Mouse (Mus musculus): ENCODE results near the gene Hdac7. TPM values are rescaled to one million over a fixed set of nuclear protein-coding genes. Genes with fewer than 3 reads are reported as not detected.
"Not testable (repeated sequence)": the region's sequence is repeated elsewhere in the genome, so short reads cannot be mapped to it uniquely, and the experiment has no call there.

The Hdac7 gene
- total RNA-seq (2021) = 10 to 100 TPM; 26.9 to 37.1 TPM

DNA sequence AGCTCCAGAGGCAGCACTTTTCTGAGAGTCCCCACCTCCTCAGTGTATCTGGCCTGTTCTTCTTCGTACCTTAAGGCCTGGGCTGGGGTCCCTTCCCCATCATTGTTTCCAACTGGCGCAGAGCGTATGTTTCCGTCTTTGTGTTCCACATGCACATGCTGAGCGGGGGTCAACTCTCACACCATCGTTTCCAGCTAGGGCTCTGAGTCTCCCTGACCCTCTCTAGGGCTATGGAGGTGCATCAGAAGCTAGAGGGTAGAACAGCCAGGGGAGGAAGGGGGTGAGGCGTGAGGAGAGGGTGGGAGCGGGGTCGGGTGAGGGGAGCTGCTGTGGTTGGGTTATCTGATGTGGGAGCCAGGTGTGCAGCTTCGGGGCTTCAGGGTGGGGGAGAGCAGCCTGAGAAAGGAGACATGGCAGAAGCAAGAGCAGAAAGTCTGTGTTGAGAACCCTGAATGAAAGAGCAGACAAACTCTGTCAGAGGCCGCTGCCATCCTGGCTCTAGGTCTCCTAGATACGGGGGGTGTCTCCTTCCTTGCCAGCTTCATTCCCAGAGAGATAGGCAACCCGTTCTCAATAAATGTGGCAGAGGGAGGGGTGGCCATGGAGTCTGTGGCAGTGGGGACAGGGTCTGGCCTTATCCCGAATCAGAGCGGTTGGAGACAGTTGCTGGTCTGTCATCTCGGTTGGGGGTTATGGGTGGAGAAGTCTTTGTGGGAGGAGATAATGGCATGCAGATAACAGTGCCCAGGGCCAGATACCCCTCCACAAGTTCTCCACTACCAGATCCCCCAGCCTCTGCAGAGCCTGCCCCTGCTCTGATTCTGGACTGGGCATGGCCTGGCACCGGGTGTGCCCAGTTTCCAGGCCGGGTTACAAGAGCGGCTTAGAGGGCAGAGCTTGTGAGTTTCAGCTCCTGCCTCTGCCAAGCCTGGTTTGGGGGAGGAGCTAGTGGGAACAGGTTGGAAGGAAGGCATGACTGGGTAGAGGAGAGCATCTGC, at the start of gene Hdac7:
Hdac7 (minus strand) TSS at position 466 of the 998 bp plus-strand sequence.
- intact Hi-C loops (cut with DNase I) = no loop called here
- DNase-seq = no peak

DNA sequence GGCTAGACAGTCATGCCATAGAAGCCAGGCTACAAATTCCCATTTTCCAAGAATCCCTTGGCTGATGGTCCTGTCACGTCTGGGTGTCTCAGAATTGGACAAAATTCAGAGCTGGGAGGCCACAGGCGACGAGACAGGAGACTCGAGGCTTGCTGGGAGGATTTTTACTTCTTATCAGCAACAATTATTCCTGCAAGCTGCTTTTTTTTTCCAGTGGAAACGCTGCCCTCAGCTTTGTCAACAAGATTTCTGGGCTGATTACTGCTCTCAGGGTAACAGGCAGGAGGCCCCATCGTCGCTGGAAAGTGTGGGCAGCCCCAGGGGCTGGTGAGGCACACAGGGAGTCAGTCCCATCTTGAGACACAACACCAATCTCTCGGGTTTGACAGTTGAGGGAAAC, 48.2 kb upstream of the Hdac7 start:
- intact Hi-C loops (cut with DNase I) = no loop called here
- DNase-seq = no peak

DNA sequence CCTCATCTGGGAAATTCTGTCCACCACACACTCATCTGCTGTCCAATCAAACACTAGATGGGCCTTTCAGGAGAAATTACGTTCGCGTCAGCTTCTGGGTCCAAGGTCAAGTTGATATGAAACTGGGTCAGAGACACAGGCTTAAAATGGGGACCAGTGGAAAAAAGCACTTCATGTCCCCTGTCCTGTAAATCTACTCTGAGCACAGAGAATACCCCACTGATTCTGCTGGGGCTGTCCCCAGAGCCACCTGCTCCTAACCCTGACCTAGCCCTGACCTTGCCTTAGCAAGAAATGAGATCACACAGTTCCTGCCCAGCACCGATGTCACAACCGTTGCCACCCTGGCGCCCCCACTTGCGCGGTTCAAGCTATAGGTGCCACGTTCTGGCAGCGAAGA, 46.1 kb upstream of the Hdac7 start:
- no peak for DNase-seq
- intact Hi-C loops (cut with DNase I) = no loop called here

DNA sequence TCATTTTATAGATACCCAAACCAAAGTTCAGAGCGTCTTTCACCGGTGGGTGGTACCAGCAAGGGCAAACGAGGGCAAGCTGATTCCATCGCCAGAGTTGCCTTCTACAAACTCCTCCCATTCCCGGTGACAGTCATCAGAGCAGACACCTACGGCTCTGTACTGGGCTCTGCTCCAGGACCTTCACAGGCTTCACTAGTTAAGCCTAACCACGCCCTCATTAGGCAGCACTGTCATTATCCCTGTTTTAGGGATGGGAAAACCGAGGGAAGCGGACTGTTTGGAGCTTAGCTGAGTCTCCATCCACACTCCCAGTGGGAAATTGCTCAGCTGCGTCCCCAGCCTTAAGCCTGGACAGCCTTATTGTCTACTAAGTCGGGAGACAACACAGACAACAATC, 45.7 kb upstream of the Hdac7 start:
- peak in 1 of 2 experiments; percentile 24 for DNase-seq
- intact Hi-C loops (cut with DNase I) = no loop called here

DNA sequence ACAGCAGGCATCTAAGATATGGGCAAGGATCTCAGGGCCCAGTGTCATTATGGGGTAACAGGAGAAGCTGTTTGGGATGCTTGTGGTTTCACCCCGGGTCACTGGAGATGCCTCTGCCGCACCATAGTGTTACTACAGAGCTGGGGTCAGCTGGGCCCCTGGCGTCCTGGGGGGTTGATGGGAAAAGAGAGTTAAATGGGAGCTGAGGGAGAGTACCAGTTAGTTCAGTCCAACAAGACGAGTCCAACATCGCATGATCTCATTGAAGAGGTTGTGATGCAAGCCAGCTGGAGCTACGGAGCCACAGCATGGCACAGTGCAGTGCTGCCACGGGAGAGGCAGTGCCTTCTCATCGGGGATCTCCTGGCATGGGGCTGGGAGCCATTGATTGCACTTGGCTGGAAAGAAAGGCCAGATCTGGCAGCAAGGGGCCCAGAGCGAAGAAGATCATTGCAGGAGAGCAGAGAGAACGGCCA, 43.3 kb upstream of the Hdac7 start:
- no peak for DNase-seq
- intact Hi-C loops (cut with DNase I) = no loop called here

DNA sequence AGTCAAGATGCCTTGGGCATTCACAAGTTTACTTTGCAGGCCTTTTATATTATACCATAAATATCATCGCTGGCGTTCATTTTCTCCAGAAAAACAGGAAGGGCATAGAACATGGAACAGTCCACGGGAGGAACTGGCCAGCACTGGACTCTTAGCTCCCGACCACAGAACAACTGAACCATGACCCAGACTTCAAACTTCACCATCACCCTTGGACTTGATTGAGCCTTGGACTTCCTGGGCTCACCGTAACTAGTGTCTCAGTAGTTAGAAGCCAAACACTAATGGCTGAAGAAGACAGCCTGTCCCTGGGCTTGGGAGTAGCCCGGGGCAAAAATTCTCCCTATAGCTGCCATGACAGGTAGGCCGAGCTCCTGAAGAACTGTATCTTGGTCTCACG, 37.1 kb upstream of the Hdac7 start:
- intact Hi-C loops (cut with DNase I) = no loop called here
- DNase-seq = no peak

DNA sequence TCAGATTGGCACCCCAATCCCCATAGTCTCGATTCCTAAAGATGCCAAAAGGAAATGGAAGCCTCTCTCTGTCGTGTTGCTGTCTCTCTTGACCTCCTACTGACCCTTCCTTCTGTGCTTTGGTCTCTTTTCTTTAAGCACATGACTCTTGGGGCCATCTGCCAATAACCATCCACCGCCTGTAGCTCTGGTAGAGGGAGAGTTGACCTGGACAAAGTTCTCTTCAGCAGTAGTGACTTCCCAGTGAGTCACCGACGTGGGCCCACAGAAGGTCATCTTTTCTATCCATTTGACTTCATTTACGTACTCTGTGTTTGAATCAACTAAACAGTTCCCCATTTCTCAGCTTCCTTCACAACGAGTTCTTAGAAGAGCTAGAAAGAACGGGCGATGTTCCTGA, 36.1 kb upstream of the Hdac7 start:
- DNase-seq = no peak
- intact Hi-C loops (cut with DNase I) = no loop called here

DNA sequence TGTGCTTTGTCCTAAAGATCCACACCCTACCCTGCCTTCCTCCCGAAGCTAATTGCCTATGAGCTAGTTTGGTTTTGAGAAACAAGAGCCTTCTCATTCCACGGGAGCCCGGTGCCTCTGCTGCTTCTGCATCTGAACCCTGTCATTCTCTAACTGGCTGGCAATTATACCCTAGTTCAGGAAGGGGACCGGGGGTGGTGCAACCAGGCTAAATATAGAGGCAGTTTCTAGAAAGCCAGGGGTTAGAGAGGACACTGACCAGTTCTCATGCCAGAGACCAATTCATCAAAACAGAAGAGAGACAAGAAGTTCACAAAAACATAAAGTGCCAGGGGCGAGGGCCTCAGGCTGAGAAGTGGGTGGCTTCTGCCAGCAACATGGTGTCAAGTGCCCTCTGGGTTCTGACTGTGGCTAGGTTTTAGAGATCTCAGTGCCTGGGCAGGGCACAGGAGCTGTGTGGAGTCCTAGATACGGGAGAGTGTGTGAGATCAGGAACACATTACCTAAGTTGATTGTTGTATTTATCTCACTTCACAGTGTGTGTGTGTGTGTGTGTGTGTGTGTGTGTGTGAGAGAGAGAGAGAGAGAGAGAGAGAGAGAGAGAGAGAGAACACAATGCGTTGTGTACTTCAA, 34.5 kb upstream of the Hdac7 start:
- DNase-seq = peak in 1 of 2 experiments; percentile 34
- intact Hi-C loops (cut with DNase I) = no loop called here

DNA sequence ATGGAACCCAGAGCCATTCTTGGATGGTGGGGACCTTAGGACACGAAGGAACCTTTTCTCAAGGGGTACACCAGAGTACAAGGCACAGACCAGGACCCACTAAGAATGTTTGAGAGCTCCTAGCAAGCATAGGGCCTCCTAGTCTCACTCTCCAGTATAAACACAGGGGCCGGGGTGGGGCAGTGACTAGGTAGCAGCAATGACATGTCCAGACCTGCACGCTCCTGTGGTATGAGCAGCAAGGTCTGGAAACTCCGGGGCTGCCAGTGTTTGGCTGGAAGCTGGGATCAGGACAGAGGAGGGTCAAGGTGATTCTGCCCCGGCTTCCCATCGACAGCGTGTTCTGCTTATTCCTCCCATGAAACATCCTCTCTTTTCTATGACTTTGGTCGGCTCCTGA, 31.5 kb upstream of the Hdac7 start:
- no peak for DNase-seq
- intact Hi-C loops (cut with DNase I) = no loop called here

DNA sequence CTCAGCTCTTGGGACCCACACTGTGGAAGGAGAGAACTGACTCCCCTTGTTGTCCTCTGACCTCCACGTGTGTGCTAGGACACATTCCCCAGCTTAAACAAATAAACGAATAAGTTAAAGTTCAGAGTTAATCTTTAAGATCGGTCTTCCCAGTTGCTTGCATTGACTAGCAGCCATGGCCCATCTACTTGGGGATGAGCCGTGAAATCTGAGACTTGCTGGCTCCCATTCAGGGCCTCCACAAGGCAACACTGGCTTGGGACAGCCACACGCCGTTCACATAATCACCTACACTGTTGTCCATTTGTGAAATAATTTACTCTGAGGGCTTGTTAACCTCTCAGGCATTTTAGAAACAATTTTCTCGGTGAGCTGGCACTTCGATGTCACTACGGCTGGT, 29.4 kb upstream of the Hdac7 start:
- intact Hi-C loops (cut with DNase I) = no loop called here
- DNase-seq = no peak

DNA sequence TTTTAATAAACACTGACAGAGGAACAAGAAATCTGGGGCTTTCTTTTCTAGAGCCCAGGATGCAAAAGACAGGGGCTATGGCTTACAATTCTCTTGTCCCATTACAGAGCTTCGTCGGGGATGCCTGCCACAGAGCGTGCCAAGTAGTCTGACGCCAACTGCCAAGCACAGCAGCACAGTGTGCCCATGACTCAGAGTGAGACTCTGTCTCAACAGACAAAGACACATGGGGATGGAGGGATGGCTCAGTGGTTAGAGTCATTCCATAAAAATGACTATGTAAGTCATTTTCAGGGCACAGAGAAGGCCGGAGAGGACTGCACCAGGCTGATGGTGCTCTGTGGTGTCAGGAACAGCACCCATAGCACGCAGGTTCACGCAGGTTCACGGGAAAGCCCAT, 27.9 kb upstream of the Hdac7 start:
- no peak for DNase-seq
- intact Hi-C loops (cut with DNase I) = no loop called here

DNA sequence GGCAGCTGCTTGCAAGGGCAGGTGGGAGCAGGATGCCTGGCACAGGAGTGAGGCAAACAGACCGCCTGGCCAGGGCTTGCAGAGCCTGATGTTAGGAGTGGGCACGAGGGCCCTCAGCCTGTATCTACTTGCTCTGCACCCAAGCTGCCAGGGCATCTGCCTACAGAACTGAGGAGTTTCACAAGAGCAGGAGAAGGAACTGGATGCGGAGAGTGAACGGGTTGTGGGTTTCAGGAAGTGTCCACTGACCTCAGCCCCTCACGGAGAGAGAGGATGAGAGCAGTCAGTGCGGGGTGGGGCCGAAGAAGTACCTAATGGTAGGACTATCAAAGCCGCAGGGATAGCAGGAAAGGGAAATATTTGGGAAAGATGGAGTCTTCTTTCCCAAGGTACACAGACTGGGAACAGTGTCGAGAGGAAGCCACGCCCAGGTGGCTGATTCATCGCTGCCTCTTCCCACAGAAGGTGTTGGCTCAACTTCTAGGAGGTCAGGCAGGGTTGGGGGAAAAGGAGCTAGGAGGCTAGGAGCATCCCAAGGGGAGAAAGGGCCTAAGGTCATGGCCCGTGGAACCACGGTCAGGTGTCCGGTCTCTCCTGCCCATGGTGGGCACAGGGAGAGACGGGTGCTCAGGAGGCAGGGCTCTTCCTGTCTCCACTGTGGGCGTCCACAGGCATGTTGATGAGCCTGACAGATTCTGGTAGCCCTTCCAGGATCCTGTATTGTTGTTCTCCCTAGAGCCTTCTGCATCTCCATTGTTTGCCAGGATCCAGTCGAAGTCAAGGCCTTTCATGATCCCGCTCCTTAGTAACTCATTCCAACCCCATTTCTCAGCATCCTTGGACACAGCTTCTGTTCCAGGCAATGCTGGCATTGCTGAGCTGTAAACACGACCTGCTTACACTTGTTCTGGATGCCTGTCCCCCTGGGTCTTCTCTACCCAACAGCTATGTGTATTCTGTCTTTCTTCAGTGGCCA, 27.0 kb upstream of the Hdac7 start:
- no peak for DNase-seq
- intact Hi-C loops (cut with DNase I) = loop anchor here (2.0 kb wide), 1 partner anchor 81 kb away; no protein-coding TSS in a partner anchor

DNA sequence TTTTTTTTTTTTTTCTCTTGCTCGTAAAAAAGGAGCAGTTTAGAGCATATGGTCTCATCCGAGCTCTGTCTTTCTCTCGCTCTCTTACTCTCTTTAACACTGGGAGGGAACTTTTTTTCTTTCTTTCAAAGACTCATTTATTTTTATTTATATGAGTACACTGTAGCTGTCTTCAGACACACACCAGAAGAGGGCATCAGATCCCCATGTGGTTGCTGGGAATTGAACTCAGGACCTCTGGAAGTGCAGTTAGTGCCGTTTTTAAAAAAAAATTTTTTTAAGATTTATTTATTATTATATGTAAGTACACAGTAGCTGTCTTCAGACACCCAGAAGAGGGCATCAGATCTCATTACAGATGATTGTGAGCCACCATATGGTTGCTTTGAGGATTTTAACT, 25.8 kb upstream of the Hdac7 start:
- intact Hi-C loops (cut with DNase I) = loop anchor here (2.0 kb wide), 1 partner anchor 83 kb away; no protein-coding TSS in a partner anchor
- DNase-seq = not testable (repeated sequence)

DNA sequence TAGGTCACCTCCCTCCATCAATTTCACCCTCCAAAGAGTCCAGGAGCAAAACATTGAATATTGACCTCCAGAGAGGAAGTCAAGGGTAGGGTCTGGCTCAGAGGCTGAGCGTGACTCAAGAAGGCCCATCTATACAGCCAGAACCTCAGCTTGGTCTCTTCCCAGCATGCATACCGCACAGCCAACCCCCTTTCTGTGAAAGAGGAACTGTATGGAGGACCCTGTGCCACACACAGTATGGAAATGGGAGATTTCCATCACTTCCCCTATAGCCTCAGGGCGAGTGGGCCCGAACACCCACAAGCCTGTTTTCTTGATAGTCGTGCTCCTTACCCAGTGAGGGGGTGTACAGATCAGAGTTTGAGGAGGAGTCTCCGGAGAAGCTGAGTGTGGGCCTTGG, 24.7 kb upstream of the Hdac7 start:
- intact Hi-C loops (cut with DNase I) = no loop called here
- no peak for DNase-seq

DNA sequence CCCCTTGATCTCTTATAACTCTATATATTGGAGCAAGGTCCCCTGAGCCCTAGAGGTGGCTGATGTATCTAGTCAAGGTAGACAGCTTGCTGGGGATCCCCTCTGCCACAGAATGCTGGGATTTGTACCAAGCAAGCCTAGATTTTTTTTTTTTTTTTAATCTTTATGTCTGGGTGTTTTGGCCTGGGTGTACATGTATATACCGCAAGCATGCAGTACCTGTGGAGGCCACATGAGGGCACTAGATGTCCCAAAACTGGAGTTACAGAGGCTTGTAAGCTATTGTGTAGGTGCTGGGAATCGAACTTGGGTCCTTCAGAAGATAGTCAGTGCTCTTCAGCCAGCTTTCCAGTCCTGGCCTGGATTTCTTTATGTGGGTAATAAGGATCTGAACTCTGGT, 21.7 kb upstream of the Hdac7 start:
- DNase-seq = no peak
- intact Hi-C loops (cut with DNase I) = no loop called here

DNA sequence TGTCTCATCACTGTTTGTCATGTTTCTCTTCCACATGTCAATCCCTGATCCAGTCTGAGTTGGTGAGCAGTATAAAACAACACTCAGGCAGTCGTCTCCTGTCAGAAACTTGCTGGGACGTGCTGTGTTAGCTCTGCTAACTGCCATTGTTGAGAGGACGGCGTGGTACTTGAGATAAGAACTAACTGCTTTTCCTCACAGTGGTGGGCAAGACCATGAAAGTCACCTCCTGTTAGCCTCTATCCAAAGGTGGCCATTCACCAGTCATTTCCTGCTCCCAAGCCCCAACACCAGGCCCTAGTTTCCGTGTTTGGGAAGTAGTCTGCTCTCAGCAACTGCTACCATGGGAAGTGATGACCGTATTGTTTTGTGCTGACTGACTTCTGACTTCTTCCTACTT, 20.9 kb upstream of the Hdac7 start:
- no peak for DNase-seq
- intact Hi-C loops (cut with DNase I) = no loop called here

DNA sequence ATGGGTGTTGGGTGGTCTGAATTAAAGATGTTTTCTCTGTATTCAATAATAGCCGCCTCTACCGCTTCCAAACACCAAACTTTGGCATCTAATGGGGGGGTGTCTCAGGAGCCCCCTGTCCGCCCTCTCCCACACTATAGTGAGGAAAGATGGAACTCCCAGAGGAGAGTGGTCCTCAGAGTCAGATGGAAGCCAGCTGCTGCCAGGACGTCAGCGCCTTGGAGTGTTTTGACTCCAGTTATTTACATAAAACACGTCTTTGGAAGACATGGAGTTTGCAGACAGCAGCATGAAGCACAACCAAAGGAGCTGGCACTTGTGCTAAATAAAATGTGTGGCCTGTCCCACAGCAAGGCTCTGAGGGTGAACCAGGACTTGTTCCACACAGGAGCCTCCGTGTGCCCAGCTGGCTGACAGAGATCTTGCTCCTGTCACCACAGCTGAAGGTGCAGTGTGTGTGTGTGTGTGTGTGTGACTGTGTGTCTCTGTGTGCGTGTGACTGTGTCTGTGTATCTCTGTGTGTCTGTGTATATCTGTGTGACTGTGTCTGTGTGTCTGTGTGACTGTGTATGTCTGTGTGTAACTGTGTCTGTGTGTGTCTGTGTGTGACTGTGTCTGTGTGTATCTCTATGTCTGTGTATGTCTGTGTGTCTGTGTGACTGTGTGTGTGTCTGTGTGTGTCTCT, 20.2 kb upstream of the Hdac7 start:
- intact Hi-C loops (cut with DNase I) = no loop called here
- DNase-seq = no peak

DNA sequence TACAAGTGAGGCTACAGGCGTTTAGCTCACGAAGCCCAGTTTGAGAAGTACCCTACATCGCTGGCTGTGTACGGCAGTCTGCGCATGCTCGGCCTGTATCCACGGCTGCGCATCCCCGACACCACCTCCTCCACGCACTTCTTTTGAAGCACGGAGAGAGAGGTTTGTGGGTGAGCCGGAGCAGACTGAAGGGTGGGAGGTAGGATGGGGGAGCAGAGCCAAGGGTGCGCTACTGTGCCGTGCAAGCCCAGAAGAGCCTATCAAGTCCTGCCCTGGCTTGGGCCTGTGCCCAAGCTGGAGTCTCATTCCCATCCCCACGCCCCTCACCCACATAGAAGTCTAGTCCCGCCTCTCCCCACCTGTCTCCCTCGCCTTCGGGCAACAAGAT, 19.2 kb upstream of the Hdac7 start:
- no peak for DNase-seq
- intact Hi-C loops (cut with DNase I) = no loop called here

DNA sequence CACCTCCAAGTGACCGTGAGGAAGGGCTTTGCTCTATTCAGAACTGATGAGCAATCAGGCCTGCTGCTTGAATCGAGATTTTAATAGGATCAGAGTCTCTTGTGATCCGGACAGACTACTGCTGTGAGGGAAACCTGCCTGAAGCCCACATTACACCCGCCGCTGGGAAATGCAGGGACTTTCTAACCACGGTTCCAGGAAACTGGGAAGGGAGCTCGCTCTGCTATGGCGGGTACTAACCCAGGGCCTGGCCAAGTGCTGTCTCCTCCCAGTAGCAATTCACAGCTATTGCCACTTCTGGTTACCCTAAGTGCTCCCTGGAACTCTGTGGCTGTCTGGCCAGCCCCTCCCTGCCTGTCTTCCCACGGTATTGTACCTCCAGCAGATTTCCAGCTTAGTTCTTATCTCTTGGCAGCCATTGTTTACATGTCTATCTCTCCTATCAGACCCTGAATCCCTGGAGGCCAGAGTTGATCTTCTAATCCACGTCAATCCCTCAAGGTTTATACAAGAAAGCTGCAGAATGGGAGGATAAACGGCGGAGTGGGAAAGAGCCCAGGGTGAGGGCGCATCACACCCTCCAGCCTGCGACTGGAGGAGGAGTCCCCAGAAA, 18.7 kb upstream of the Hdac7 start:
- no peak for DNase-seq
- intact Hi-C loops (cut with DNase I) = no loop called here

DNA sequence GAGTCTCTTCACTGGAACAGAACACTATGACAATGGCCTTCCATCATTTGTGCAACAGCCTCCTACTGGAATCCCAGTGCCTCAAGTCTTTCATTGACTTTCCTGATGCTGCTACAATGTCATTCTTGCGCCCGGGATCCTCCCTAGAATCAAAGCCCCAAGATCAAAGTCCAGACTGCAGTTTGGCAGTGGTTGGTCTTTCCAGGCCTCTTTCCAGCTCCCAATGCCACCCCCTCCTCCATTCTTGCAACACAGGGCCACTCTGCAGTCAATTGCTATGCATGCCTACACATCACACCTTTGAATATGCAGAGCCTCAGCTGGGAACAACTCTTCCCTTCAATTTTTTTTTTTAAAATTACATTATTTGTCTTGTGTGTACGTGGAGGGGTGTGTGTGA, 16.1 kb upstream of the Hdac7 start:
- intact Hi-C loops (cut with DNase I) = no loop called here
- DNase-seq = no peak

All from heart, postnatal 36 days (tissue).